Mouse (Mus musculus) myocyte (in vitro differentiated cells): Measurements from ENCODE around the gene Pcdh9.

Experiments
- CEBPB ChIP-seq: IDR thresholded peaks from 2 replicates; pipeline ENCODE4 v1.6.1; 2011; ENCODE audit warnings: mild to moderate bottlenecking, moderate library complexity; ENCODE audit not compliant: poor library complexity, insufficient read depth, severe bottlenecking
- MAX ChIP-seq: IDR thresholded peaks from one replicate; pipeline ENCODE4 v1.6.1; 2011; ENCODE audit warnings: low read depth, mild to moderate bottlenecking, control low read depth
- MYOG ChIP-seq, 3 experiments: IDR thresholded peaks; one replicate each; pipeline ENCODE4 v1.6.1; 2011; ENCODE audit warnings: control low read depth in 2 of 3, low read depth in 2 of 3, mild to moderate bottlenecking in 2 of 3; ENCODE audit not compliant: insufficient read length in 2 of 3, control insufficient read depth in 1 of 3, insufficient read depth in 1 of 3
- POLR2A ChIP-seq: IDR thresholded peaks from one replicate; pipeline ENCODE4 v1.6.1; 2011; ENCODE audit warnings: low read depth, mild to moderate bottlenecking, control low read depth, moderate library complexity; ENCODE audit not compliant: insufficient read length
- TCF12 ChIP-seq: IDR thresholded peaks from one replicate; pipeline ENCODE4 v1.6.1; 2011; ENCODE audit warnings: mild to moderate bottlenecking, control low read depth; ENCODE audit not compliant: poor library complexity, insufficient read depth, severe bottlenecking
- USF1 ChIP-seq: IDR thresholded peaks from one replicate; pipeline ENCODE4 v1.6.1; 2011; ENCODE audit warnings: low read depth, mild to moderate bottlenecking, control low read depth, moderate library complexity

GRCm38 (mm10) chr14:93284009-93284408 is 606.5 kb downstream of the Pcdh9 start:
- no peak for TF ChIP-seq CEBPB
- no peak for TF ChIP-seq POLR2A
- no peak for TF ChIP-seq TCF12
- no peak for TF ChIP-seq MAX
- no peak for TF ChIP-seq MYOG (IDR thresholded peaks at IDR 0.05; ENCODE audit: control insufficient read depth in 1 of 3, insufficient read depth in 1 of 3, insufficient read length in 2 of 3, low read depth in 2 of 3)
- no peak for TF ChIP-seq USF1
